Comparison of ENCODE assay signal across 24 mouse cellular contexts in genomic region chr4:44551470-44551869, GRCm38 (mm10).
A peak's percentile ranks its signal among the peaks of the same experiment; 100 is the strongest.
DNase-seq lines count a peak whose midpoint lies in the region; ATAC-seq and TF ChIP-seq lines count a peak whose summit lies in the region.
"Had no signal": no experiment of that assay in that cellular context is flagged by ENCODE, and none has a peak within 500 bp of the region (broad histone marks: within the 10 kb centered on the region; RNA-seq: fewer than 3 reads in every experiment).

No protein-coding gene starts in this region.

- H3K9ac ChIP-seq in neural tube, embryonic 13.5 days: 0 out of 2 replicates have a peak overlapping the region, but pooled peaks have one; percentile 12
- no peak overlapping the region for H3K9ac ChIP-seq in neural tube, embryonic 15.5 days (replicated peaks)
- no peak overlapping the region for H3K9ac ChIP-seq in kidney, embryonic 16.5 days (replicated peaks; ENCODE audit: low read length)
- H3K9ac ChIP-seq: embryonic facial prominence, embryonic 13.5 days; embryonic facial prominence, embryonic 15.5 days; forebrain, embryonic 12.5 days had no signal

- 44% methylated on average over 12 of the region's 12 CpGs for WGBS in neural tube, embryonic 13.5 days
- 49% methylated on average over 12 of the region's 12 CpGs for WGBS in neural tube, embryonic 15.5 days
- 30% methylated on average over 12 of the region's 12 CpGs for WGBS in kidney, embryonic 16.5 days

- no peaks in the 10 kb centered on the region for H3K9me3 ChIP-seq in E14TG2a.4 (ENCODE audit: low read length)
- H3K9me3 ChIP-seq in neural tube, embryonic 13.5 days: no peaks in the 10 kb centered on the region
- no peaks in the 10 kb centered on the region for H3K9me3 ChIP-seq in neural tube, embryonic 15.5 days (replicated peaks)
- no peaks in the 10 kb centered on the region for H3K9me3 ChIP-seq in kidney, embryonic 16.5 days (ENCODE audit: low read length)
- H3K9me3 ChIP-seq: embryonic facial prominence, embryonic 13.5 days; embryonic facial prominence, embryonic 15.5 days; forebrain, embryonic 10.5 days; G1E had no signal

- H3K4me3 ChIP-seq in E14TG2a.4 (replicated peaks; ENCODE audit: low read length): peak overlapping the region; percentile 20; the same call in 1 of the 2 replicates
- no peak overlapping the region for H3K4me3 ChIP-seq in neural tube, embryonic 13.5 days
- H3K4me3 ChIP-seq in neural tube, embryonic 15.5 days (replicated peaks): no peak overlapping the region
- H3K4me3 ChIP-seq in kidney, embryonic 16.5 days (ENCODE audit: low read length): no peak overlapping the region
- H3K4me3 ChIP-seq: embryonic facial prominence, embryonic 13.5 days; embryonic facial prominence, embryonic 15.5 days; erythroblast, embryonic 14.5 days; forebrain, embryonic 10.5 days; forebrain, embryonic 12.5 days had no signal

- H3K27me3 ChIP-seq in E14TG2a.4 (ENCODE audit: insufficient read depth, low read length): peaks cover 5% of the 10 kb centered on the region; the same call in 1 of the 2 replicates
- 0 out of 2 replicates have a peak, but pooled peaks cover 11% of the 10 kb centered on the region for H3K27me3 ChIP-seq in neural tube, embryonic 13.5 days
- 0 out of 2 replicates have a peak, but pooled peaks cover 1% of the 10 kb centered on the region for H3K27me3 ChIP-seq in neural tube, embryonic 15.5 days (replicated peaks)
- no peaks in the 10 kb centered on the region for H3K27me3 ChIP-seq in kidney, embryonic 16.5 days (ENCODE audit: insufficient read depth, low read length)
- H3K27me3 ChIP-seq: embryonic facial prominence, embryonic 13.5 days had no signal

- 0 out of 2 replicates have a peak, but pooled peaks have one; percentile 66 for ATAC-seq in neural tube, embryonic 13.5 days (ENCODE audit: low read depth)
- peak; percentile 55 for ATAC-seq in neural tube, embryonic 15.5 days (ENCODE audit: low FRiP score)
- no peak for ATAC-seq in kidney, embryonic 16.5 days (ENCODE audit: low FRiP score, low TSS enrichment)
- ATAC-seq: activated CD4-positive, CD25-positive, alpha-beta regulatory T cell, adult 4 months; forebrain, embryonic 14.5 days; forebrain, embryonic 16.5 days; Patski had no signal

- TF ChIP-seq CTCF in E14TG2a.4 (conservative IDR thresholded peaks at IDR 0.05; ENCODE audit: low read length): no peak

- DNase-seq in ovary, postnatal 10 days (ENCODE audit: low spot score): no peak
- DNase-seq: adrenal gland, postnatal 10 days; adrenal gland, postnatal 25 days; cerebellum, adult 11 months; cerebellum, adult 18-20 months; cerebellum, adult 8-10 months; cerebellum, adult 9-11 months; cerebellum, postnatal 14 days; cerebellum, postnatal 36 days; embryo, embryonic 11 days had no signal

- H3K36me3 ChIP-seq in E14TG2a.4 (ENCODE audit: insufficient read depth, low read length): no peaks in the 10 kb centered on the region
- no peaks in the 10 kb centered on the region for H3K36me3 ChIP-seq in neural tube, embryonic 13.5 days
- no peaks in the 10 kb centered on the region for H3K36me3 ChIP-seq in neural tube, embryonic 15.5 days
- no peaks in the 10 kb centered on the region for H3K36me3 ChIP-seq in kidney, embryonic 16.5 days (ENCODE audit: insufficient read depth, low read length)
- H3K36me3 ChIP-seq: embryonic facial prominence, embryonic 13.5 days; embryonic facial prominence, embryonic 15.5 days; forebrain, embryonic 10.5 days; forebrain, embryonic 12.5 days; G1E had no signal

- peaks cover 82% of the 10 kb centered on the region for H3K4me1 ChIP-seq in E14TG2a.4 (replicated peaks; ENCODE audit: low read depth, low read length)
- peaks cover 11% of the 10 kb centered on the region for H3K4me1 ChIP-seq in neural tube, embryonic 13.5 days (replicated peaks)
- H3K4me1 ChIP-seq in neural tube, embryonic 15.5 days: 0 out of 2 replicates have a peak, but pooled peaks cover 2% of the 10 kb centered on the region
- H3K4me1 ChIP-seq in kidney, embryonic 16.5 days (ENCODE audit: insufficient read depth, low read length): no peaks in the 10 kb centered on the region
- H3K4me1 ChIP-seq: embryonic facial prominence, embryonic 13.5 days; embryonic facial prominence, embryonic 15.5 days; forebrain, embryonic 12.5 days had no signal

- 0 out of 2 replicates have a peak overlapping the region, but pooled peaks have one; percentile 42 for H3K27ac ChIP-seq in neural tube, embryonic 13.5 days (replicated peaks)
- peak overlapping the region; percentile 15 for H3K27ac ChIP-seq in neural tube, embryonic 15.5 days (replicated peaks)
- H3K27ac ChIP-seq in kidney, embryonic 16.5 days (ENCODE audit: low read length): no peak overlapping the region
- H3K27ac ChIP-seq: embryonic facial prominence, embryonic 13.5 days; embryonic facial prominence, embryonic 15.5 days; forebrain, embryonic 10.5 days; forebrain, embryonic 12.5 days had no signal

- H3K4me2 ChIP-seq in neural tube, embryonic 13.5 days: no peak overlapping the region
- H3K4me2 ChIP-seq in neural tube, embryonic 15.5 days: 0 out of 2 replicates have a peak overlapping the region, but pooled peaks have one; percentile 6
- H3K4me2 ChIP-seq in kidney, embryonic 16.5 days (replicated peaks; ENCODE audit: low read depth, low read length): no peak overlapping the region
- H3K4me2 ChIP-seq: embryonic facial prominence, embryonic 13.5 days; embryonic facial prominence, embryonic 15.5 days; forebrain, embryonic 12.5 days had no signal
